Mouse (Mus musculus): ENCODE results near the gene Nfkb2.

DNA sequence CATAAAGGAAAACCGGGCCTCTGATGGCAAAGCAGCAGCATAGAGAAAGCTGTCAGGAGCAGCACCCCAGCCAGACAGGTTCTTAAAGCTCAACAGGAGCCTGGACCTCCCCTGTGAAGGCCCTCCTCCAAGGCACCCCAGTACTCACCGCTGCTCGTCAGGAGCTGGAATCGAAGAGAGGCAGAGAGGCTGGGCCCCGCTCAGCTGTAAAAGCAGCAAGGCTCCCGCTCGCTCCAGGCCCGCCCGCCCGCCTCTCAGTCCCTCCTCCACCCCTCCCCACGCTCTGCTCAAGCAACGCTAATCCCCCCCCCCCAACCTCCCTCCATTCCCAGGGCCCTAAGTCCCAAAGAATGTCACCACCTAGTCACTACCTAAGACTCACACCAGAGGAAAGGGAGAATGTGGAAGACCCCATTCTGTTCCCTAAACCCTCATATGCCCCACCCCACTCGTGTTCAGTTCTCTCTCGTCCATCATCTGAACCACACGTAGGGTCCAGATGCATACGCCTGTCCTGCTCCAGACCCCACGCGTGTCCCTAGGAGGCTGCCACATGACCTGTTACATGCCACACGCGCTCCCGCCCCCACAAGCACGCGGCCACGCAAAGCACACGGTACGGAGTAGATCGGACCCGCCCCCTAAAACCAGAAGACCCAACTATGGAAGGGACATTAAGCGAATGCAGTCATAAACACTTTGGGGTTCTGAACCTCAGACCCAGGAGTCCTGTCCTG, 22.1 kb downstream of the Nfkb2 start:
- TF ChIP-seq USF1 (IDR thresholded peaks at IDR 0.05; ENCODE audit: low read depth) (no peak), CEBPB (IDR thresholded peaks at IDR 0.05; ENCODE audit: insufficient read depth, poor library complexity, severe bottlenecking) (no peak), E2F4 (IDR thresholded peaks at IDR 0.05; ENCODE audit: insufficient read depth) (no peak), MAX (IDR thresholded peaks at IDR 0.05; ENCODE audit: low read depth) (no peak), POLR2A (IDR thresholded peaks at IDR 0.05; ENCODE audit: insufficient read length, low read depth) (no peak), REST (IDR thresholded peaks at IDR 0.05; ENCODE audit: insufficient read depth, insufficient read length) (no peak), MYOG (IDR thresholded peaks at IDR 0.05; ENCODE audit: control insufficient read depth in 1 of 3, insufficient read depth in 1 of 3, insufficient read length in 2 of 3, low read depth in 2 of 3) (no peak)
